Mouse (Mus musculus): ENCODE results near the gene Dnajc30. TPM values are rescaled to one million over a fixed set of nuclear protein-coding genes. Genes with fewer than 3 reads are reported as not detected.

Gene Dnajc30
- polyA plus RNA-seq (2021; fragmentation: Nextera tagmentation): 71.9 and 91.8 TPM in 2 replicates
- long read RNA-seq, experiment 1, transcript Dnajc30-201 (1 exons, 1,661 nt): major isoform, 131 of 134 reads
- long read RNA-seq, experiment 1, partial matches to known transcripts: 0 of 134 reads
- long read RNA-seq, experiment 1, other reads (novel, unspliced or antisense): 3 of 134 reads
- long read RNA-seq, experiment 2, transcript Dnajc30-201 (1 exons, 1,661 nt): major isoform, 139 of 149 reads
- long read RNA-seq, experiment 2, partial matches to known transcripts: 0 of 149 reads
- long read RNA-seq, experiment 2, other reads (novel, unspliced or antisense): 10 of 149 reads

DNA sequence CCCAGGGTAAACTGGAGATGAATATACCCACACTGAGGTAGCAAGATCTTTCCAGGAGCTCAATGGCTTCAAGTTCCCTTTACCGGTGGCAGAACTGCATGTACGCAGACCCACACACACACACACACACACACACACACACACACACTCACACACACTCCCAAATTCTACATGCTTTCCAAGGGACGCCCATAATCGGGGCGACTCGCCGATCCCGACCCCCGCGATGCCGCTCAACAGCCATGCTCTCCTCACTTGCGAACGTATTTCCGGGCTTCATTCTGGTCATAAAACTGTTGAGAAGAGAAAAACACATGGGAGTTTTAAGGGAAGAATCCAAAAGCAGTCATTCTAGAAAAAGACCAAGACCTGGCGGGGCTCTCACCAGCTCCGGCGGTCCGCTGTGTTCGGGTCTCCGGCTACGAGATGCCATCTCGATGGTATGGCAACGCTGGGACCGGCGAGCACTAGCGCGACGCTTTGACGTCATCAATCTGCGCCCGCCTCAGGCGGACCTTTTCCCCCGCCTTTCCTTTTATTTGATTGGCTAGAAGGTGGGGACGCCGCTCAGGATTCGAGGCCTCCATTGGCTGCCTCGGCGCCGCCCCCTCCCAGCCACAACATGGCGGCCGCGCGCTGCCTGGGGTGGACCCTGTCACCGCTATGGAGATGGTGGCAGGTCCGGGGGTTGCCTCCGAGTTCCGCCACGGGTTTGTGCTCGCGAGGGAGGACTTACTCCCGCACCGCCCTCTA lies at the start of gene Dnajc30:
Dnajc30 (plus strand) TSS at position 574 of the 753 bp plus-strand sequence.

DNA sequence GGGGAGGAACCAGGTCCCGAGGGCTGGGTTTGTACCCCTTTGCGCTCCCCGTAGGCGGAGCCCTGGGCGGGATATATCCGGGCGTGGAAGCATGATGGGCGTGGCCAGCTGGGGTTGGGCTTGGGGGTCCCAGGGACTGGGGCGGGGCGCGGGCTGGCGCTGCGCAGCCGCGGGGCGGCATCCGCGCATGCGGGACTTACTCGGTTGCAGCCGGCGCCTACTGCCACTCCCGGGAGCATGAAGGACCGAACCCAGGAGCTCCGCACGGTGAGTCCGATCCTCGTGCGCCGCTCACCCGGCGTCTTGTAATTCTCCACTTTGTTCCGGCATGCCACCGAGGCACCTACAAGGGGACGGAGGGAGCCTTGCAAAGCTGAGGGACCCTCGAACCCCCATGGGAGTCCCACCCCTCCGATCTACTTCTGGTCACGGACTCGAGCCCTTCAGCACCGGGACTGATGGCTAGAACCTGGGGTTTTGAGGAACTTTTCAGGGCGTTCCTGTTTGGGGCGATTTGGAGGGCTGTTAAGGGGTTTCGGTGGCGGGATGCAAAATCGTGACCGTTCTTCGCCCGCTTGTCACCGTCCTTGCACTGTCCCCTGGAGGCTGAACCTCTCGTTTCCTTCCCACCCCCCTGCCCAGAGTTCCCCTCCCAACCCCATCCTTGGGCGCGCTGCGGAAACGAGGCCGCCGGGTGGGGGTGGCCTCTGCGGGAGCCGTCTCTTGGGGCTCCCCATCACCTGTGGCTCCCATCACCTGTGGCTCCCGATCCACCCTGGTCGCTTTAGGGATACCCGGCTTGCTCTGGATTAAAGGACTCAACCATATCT lies 40.4 kb upstream of the Dnajc30 start, which contains the start of gene Stx1a:
Stx1a (plus strand) TSS at position 139 of the 830 bp plus-strand sequence.

DNA sequence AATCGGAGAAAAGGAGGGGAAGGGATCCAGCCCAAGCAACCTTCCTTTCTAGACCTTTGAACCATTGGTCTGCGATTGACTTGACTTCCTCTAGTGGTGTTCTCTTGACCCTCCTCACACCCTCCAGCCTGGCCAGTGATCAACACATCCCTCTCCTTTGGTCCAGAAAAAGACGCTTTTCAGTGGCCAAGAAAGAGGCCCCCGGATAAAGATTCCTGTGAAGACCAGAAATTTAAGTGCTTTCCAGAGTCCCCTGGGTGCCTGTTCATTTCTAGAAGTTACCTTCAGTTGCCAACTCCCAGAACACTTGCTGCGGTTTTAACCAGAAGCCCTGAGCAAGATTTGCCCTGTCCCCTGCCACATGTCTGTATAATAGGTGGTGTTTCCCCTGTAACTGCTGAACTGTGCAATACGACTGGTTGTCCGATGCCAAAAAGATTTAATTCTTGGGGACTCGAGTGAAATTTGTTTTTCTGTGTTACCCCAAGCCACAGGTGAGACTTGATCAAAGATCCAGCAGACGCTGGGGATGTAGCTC lies 976 bp downstream of the Dnajc30 start, which contains the start of gene Bud23:
Bud23 (minus strand) TSS at position 51 of the 538 bp plus-strand sequence.

DNA sequence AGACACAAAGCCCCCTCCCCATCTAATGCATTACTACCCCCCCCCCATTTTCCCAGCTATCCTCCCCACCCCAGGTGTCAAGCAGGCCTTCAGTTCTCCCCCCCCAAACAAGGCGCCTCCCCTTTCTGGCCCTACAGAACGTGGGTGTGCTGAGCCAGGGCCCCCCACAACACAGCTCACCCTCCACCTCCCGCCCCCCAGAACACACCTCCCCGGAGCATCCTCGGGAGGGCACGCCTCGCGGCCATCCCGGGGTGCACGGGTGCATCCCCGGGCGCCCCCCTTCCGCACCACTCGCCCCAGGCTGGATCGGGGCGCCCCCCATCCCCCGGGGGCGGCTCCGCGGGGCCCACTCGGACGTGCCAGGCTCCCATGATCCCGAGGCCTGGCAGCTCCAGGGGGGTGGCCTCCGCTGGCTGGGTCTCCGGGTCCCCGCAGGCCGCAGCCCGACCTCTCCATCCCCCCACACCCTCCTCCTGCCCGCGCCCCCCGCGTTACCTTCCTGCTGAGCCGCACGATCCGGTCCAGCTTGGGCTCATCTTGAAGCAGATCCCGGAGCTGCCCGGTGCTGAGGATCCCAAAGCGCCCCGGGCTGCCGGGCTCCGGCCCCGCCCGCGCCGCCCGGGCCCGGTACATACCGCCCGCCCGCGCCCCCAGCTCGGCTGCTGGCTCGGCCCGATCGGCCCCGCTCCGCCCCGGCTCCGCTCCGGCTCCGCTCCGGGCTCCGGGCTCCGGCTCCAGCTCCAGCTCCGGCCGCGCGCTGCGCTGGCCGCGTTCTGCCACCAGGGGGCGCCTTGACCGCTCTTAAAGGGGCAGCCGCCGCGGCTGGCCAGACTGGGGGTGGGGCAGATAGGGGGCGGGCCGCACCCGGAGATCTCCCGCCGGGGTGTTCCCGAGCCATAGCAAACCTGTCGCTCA lies 13.8 kb downstream of the Dnajc30 start, which contains the start of gene Vps37d:
Vps37d (minus strand) TSS at position 703 of the 918 bp plus-strand sequence.

DNA sequence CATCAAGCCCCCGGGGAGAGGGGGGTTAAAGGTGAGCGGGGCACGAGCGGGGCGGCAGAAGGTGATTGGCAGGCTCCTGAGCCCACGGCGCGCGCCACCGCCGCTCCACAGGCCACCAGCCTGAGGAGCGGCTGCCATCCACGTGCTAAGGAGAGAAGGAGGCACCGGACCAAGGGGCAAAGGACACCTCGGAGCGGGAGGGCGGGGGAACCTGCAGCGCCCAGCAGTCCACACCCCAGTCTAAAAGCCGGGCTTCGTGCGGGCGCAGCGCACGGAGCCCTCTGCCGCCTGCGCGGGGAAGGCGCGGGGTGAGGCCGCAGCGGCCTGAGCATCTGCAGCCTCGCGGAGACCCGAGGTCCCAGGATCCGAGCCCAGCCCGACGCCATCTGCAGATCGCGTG lies 25.7 kb downstream of the Dnajc30 start, which contains the start of gene Mlxipl:
Mlxipl (plus strand) TSS at position 238 of the 400 bp plus-strand sequence.

Other genes with a start within 250 kb of the Dnajc30 start
- gene Tmem270, start 157.5 kb upstream of the Dnajc30 start, polyA plus RNA-seq (2021; fragmentation: Nextera tagmentation): not detected in 2 replicates
- gene Cldn13, start 148.7 kb upstream of the Dnajc30 start, polyA plus RNA-seq (2021; fragmentation: Nextera tagmentation): not detected in 2 replicates
- 6.6 and 7.0 TPM in 2 replicates for gene Mettl27, start 131.8 kb upstream of the Dnajc30 start, polyA plus RNA-seq (2021; fragmentation: Nextera tagmentation)
- gene Cldn4, start 117.3 kb upstream of the Dnajc30 start, polyA plus RNA-seq (2021; fragmentation: Nextera tagmentation): not detected in 2 replicates
- 1.6 and 5.9 TPM in 2 replicates for gene Cldn3, start 78.0 kb upstream of the Dnajc30 start, polyA plus RNA-seq (2021; fragmentation: Nextera tagmentation)
- gene Abhd11, start 55.0 kb upstream of the Dnajc30 start, polyA plus RNA-seq (2021; fragmentation: Nextera tagmentation): 42.2 and 48.0 TPM in 2 replicates
- gene Stx1a, start 40.7 kb upstream of the Dnajc30 start, polyA plus RNA-seq (2021; fragmentation: Nextera tagmentation): 77.2 and 94.5 TPM in 2 replicates
- 47.5 and 49.2 TPM in 2 replicates for gene Bud23, start 757 bp downstream of the Dnajc30 start, polyA plus RNA-seq (2021; fragmentation: Nextera tagmentation)
- gene Vps37d, start 14.1 kb downstream of the Dnajc30 start, polyA plus RNA-seq (2021; fragmentation: Nextera tagmentation): 2.4 and 3.7 TPM in 2 replicates
- gene Mlxipl, start 25.7 kb downstream of the Dnajc30 start, polyA plus RNA-seq (2021; fragmentation: Nextera tagmentation): 0.26 and 0.29 TPM in 2 replicates
- gene Tbl2, start 85.5 kb downstream of the Dnajc30 start, polyA plus RNA-seq (2021; fragmentation: Nextera tagmentation): 17.6 and 17.9 TPM in 2 replicates
- 78.1 and 83.6 TPM in 2 replicates for gene Bcl7b, start 104.1 kb downstream of the Dnajc30 start, polyA plus RNA-seq (2021; fragmentation: Nextera tagmentation)
- gene Baz1b, start 123.1 kb downstream of the Dnajc30 start, polyA plus RNA-seq (2021; fragmentation: Nextera tagmentation): 10.4 and 12.0 TPM in 2 replicates
- 4.5 and 8.4 TPM in 2 replicates for gene Fzd9, start 187.0 kb downstream of the Dnajc30 start, polyA plus RNA-seq (2021; fragmentation: Nextera tagmentation)